Mouse (Mus musculus): ENCODE data around the gene Ttc7b.
A peak's percentile ranks its signal among the peaks of the same experiment; 100 is the strongest.

The Ttc7b gene

DNA sequence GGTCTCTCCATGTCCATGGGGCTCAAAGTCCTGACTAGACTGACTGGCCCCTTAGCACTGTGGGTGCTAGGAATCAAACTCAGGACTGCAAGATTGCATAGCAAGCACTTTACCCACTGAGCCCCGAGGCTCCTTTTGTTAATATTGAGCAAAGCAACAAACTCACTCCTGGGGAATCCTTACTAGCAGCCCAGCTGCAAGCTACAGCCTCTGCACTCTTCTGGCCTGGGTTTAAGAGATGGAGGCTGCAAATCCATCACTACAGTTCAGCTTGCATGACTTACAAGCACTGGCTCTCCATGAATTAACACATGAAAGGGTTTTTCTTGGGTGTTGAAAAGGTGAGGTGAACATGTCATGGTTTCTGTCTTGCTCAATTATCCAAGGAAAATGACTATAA lies 142.8 kb downstream of the Ttc7b start:
- no peak for DNase-seq

DNA sequence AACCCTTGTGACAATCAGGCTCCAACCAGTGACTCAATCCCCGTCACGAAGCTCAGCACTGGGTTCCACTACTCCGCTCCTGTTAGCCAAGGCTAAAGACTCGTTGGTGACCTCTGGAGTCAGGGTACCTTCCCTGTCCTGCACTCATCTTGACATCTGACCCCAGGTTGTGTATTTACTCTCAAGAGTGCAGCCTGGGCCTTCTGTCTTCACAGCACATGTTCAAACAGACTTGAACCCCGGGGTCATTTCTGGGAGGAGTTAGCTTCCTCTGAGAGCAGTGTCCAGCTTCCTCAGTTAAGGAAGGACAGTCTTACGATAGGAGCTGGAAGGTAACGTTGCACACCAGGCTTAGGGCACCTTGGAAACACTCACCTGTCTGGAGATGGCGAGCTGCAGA lies 144.8 kb downstream of the Ttc7b start:
- no peak for DNase-seq

DNA sequence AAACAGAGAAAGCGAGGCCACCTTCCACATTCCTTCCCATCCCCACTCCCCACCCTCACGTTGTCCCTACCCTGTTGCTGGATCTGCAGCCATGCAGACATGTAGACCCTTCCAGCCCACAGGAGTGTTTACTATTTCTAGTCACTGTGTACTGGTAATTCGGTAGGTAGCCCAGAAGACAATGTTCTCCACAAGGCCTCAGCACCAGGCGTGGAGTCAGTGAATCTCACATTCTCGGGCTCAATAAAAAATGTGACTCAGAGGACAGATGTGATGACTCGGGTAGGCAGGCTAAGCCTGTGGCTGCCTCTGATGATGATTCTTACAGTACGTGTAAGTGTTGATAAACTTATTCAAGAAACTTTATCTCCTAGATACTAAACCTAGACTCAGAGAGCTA lies 147.8 kb downstream of the Ttc7b start:
- no peak for DNase-seq

DNA sequence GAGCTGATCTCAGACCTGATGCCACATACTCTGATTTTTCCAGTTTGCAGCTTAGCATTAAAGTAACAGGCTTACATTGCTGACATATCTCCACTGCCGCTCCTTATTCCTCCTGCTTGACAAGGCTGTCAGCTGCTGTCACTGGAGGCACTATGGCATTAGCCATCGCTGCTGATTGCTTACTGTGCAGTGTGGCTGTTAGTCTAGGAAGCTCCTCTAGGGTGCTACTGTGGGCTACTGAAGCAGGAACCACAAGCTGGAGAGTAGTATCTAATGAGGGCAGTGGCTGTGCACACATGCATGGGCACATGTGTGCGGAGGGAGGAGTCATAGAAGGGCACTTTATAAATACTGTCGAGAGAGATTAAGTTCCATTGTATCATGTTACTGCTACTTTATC lies 148.6 kb downstream of the Ttc7b start:
- no peak for DNase-seq

DNA sequence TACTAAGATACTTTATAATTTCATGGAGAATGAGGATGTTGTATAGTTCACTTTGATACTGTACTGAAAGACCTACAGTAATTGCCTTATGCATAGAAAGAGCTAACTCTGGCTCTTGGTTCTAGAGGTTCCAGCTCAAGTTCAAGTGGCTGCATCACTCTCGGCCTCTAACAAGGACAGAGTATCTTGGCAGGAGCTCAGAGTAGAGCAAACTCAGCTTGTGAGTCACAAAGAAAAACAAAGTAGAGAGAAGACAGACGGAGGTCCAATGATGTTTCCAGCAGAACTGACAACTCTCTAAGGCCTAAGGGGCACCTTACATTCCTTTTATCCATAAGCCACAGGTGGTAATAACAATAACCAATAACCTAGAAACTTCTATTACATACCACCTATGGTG lies 150.8 kb downstream of the Ttc7b start:
- DNase-seq: no peak

DNA sequence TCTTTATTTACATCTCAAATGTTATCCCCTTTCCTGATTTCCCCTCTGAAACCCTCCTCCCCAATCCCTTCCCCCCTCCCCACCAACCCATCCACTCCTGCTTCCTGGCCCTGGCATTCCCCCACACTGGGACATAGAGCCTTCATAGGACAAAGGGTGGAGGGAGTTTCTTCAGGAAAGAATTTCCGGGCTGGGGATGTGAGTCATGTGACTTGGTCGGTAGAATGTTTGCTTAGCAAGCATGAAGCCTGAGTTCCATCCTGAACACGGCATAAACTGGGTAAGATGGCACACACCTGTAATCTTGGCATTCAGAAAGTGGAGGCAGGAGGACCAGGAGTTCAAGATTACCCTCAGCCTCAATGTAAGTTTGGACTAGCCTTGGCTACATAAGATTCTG lies 151.4 kb downstream of the Ttc7b start:
- DNase-seq: no peak

DNA sequence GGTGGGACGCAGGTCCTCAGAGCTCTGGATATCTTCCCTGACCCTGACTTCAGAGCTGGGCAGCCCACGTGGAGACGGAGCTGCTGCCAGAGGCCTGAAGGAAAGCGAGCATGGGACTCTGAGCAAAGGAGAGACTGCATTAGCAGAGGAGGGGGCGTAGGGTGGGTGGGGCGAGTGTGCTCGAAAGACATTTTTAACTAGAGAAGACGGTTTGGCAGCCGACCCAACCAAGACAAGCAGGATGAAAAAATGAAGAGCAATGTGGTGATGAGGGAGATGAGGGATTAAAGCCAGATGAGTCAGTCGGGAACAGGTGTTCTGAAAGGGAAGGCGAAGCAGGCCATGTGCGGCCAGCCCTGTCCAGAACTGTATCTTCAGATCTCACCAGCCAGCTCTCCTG lies 159.3 kb downstream of the Ttc7b start:
- DNase-seq: peak; percentile 89

DNA sequence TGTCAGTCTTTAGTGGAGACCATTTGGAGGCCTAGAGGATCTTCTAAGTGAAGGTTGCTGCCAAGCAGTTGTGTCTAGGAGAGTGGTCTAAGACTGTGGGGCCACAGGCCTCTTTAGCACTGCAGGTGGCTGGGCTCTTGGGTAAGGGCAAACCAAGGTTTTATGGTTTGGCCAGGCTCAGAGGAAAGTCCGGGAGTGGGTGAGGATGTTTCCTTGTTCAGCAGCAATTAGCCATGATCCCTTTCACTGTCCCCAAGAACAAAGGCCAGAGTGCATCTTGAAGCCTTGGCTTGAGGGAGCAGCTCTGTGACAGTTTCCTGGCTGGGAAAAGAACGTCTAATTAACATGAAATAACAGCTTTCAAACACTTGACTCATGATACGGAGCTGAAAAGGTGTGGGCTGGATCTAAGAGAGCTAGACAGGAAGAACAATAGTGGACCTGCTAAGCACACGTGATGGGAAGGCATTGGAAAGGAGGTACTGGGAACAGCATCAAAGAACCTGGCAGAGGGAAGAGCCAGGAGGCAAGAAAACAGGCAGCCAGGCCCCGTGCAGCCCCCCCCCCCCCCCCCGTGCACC lies 162.5 kb downstream of the Ttc7b start:
- no peak for DNase-seq

DNA sequence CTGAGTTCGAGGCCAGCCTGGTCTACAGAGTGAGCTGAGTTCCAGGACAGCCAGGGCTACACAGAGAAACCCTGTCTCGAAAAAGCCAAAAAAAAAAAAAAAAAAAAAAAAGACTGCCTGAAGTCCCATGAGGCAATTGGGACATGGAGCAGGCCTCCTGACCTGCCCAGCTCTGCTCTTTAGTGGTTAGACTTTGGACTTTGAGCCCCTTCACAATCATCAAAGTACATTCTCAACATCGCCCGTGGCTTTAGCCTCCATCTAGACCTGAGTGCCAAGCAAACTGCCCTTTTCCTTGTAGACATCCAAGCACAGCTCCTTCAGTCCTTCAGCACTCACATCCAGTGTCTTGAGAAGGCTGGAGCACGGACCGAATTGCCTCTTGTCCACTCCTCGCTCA lies 164.2 kb downstream of the Ttc7b start:
- DNase-seq: no peak

DNA sequence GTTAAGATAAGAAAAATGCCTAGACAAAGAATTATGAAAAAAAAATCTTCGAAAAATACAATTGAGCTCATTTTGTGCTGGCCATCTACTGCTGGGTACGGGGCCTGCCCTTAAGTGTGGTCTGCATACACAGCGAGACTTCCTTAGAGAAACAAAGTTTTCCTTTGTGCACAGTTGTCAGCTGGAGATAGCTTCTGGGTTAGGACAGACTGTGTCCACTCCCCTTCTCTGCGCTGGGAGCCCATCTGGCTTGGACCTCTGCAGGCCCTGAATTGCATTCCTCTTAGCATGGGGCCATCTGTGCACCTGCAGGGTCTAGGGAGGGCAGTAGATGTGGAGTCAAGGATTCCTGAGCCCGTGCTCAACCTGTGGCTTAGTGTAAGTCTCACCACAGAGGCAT lies 165.1 kb downstream of the Ttc7b start:
- no peak for DNase-seq

DNA sequence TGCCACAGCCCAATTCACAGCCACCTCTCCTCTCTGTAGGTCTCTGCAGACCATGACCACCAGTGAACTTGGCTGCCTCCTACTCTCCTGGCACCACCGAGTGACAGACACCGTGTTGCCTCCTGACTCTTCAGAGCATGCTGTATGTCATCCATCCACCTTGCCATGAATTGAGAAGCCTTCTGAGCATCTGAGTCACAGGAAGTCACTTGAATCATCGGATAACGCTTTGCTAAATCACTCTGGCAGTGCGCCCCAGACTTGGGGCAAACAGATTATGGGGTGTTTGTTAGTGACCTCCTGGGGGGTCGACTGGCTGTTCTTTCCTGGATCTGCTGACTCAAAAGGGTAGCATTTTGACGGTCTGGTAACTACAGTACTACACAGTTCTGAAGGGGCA lies 166.7 kb downstream of the Ttc7b start:
- no peak for DNase-seq

DNA sequence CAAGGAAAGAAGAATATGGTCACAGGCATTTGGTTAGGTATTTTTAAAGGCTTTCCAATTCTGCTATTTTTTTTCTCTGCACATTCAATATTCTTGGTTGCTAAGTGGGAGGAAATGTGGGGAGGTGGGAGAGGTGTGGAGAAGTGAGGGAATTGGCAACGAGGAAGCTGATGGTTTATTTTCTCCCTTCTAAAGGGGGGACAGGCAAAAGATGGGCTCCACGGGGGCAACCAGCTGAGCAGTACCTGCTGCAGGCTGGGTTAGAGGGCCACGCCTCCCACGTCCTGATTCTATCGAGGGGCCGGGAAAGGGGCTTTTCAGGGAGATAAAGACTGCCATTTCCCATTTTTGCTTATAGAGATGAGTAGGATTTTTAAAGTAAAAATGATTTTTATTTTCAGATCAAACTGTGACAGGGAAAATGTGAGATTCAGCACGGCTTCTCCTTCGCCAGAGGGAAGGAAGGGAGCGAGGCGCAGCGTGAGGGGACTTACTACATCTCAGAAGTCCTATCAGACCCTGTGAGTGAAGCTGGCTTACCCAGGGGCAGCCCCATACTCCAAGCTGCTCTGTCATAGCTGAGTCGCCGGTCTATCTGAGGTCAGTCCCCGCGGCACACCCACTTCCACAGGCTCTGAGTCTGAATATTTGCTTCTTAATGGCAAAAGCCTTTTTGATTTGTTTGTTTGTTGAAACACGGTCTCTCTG lies 167.4 kb downstream of the Ttc7b start:
- DNase-seq: no peak

DNA sequence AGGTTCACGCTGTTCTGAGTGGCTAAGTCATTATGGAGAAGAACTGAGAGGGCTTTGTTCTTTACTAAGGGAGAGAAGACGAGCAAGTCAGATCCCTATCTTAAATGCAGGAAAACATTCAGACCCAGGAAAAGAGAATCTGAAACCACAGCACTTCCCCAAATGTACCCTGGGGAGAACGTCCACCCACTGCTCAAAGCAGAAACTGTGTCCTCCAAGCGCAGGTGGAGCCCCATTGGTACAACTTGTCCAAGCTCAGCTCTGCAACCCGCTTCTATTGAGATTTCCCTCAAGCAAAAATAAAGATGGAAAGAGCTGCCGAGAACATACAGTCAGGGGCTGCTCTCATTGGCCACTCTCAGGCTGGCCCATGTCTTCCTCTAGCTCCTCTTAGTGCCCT lies 168.5 kb downstream of the Ttc7b start:
- no peak for DNase-seq

DNA sequence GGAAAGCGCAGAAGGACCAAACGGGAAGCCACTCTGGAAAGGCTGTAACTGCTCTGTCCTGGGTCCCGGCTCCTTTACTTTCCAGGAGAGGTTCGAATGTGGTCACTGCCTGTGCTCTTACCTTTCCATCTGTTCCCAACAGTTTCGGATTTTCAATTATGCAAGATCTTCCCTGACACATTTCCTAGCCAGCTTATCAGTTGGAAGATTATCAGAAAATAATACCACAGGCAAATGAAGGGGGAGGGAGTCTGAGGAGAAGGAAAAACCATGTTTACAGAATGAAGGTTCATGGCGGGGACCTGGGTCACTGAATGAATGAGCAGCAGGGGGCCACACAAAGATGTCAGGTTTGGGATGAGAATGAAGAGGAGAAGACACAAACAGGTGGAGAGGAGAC lies 177.1 kb downstream of the Ttc7b start:
- DNase-seq: no peak

DNA sequence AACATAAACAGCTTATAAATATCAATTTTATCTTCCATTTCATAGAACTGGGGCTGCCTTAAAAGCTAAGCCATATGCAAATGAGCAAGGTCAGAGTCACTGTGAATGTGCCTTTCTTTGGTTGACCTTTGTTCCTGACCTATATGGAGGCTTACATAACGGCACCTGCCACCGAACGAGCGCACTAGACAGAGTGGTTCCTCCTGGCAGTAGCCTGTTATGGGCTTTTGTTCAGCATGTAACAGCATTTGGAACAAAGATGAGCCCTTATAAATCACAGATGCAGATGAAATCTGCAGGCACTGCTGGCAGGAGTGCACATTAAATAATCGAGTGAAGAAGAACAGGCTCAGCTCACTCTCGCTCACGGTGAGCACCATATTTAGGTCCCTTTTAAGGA lies 179.0 kb downstream of the Ttc7b start:
- DNase-seq: no peak

DNA sequence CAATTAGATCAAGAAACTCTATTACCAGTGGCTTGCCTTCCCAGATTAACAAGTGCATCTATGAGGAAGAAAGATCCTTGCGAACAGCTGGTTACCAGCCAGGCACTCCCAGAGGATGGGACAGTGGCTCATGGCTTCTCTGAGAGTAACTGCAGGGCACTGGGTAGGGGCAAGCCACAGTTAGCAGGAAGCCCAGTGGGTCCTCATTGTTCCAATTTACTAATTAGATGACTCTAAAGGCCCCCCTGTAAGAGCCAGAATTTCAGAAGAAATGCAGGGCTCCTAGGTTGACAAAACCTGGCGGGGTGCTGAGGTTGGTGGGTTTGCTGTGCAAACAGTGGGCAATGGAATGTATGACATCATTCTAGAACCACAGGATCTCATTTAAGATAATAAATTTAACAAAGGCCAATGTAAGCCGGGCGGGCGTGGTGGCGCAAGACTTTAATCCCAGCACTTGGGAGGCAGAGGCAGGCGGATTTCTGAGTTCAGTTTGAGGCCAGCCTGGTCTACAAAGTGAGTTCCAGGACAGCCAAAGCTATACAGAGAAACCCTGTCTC lies 179.6 kb downstream of the Ttc7b start:
- DNase-seq: no peak

DNA sequence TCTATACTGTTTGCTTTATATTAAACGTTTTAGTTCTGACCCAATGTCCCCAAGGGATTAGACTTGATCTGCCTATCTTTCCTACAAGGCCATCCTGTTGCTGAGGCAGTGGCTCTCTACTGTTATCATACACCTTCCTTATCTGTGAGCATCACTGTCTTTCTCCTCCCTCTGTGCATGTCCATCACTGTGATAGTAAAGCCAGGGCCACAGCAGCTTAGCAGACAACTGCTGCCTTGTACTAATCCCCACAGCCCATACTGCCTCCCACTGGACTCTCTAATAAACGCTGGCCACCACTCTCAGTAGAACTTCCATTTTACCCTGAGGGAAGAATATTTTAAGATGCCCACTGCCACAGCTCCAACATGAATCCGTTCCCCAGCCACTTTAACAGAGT lies 182.6 kb downstream of the Ttc7b start:
- no peak for DNase-seq

DNA sequence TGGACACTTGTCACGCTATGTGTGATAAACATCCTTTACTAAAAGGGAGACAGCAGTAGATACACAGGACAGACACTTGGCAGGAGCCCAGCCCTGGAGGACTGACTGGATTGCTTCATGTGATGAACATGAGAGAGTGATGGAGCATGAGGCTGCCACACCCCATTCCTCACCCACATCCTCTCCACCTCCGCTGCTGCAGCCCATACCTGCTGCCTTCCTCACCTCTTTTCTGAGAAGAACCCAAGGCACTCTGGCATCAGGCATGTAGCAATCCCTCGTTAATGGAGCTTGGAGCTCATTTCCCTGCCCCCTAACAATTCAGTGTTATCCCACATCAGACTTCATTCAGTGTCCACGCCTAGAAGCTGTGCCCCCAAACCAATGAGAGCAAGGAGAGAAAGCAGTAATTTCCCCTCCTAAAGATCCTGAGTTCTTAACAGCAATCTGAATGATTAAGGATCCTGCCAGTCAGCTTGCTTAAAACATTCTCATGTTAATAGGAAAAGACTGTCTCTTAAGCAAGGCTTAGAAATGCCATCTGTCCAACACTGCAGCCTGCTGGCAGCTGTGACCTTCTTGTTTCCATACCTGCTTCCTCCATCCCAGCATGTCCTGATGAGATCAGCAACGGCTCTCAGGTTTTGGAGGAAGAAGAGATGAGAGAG lies 183.1 kb downstream of the Ttc7b start:
- no peak for DNase-seq

DNA sequence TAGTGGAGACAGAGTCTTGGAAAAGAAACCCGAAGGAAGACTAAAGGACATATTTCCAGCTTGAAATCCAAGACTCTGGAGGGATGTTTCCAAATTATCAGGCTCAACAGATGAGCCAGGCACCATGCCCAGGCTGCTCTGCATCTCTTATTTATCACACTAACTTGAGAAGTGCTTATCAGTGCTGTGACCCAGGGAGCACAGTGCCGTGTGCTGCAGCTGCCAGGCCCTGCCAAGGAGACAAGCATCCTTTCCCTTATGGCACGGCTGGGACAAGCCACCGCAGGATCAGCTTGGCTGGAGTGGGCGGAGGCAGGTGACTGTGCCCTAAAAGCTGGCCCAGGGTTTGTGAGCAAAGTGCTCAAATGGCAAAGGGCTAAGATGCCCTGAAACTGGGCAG lies 184.4 kb downstream of the Ttc7b start:
- no peak for DNase-seq

DNA sequence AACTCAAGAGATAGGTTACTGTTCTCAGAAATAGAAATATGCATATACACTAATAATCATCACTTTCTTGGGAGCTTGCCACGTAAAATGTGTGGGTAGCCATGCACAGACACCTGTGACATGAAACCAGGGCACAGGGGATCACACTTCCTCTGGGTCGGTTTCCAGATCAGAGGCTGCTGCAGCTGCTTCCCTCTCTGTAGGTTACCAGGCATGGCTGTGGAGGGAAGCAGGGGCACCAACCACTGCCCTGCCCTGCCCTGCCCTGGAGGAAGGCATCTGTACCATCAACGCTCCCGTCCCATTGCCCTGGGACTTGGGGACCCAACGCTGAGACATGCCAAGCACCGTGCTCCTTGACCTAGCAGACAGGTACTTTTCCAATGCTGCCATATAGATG lies 188.8 kb downstream of the Ttc7b start:
- DNase-seq: no peak

DNA sequence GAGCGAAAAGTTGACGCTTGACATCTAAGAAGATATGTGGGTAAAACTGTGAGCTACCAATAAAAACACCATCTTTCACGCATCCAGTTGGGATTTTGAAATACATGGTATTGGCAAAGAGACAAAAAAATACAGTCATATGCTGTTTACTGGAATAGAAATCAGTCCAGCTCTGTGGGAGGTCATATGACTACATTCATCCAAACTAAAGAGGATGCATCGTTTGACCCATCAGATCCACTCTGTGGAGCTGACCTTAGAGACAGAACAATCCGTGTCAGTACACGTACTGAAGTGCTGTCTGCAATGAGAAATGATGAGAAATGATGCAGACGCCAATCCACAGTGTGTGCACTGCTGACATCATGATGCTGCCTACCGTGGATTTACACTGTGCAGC lies 190.4 kb downstream of the Ttc7b start:
- DNase-seq: no peak

DNA sequence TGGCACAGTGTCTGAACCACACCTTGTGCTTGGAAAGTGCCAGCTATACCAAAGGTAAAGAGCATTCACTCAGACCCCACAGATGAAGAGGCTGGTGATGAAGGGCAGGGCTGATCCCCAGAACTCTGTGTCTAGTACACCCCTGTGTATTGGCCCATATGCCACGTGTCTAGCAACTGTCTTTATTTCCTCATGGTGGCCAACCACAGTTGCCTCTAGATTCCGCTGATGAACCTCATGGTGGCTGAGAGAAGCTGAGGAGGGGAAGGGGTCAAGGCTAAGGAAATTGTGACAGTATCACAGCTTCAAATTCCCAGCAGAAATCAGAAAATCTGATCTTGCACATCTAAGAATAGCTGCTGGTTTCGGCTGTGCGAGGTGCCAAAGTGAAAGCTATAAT lies 191.6 kb downstream of the Ttc7b start:
- DNase-seq: no peak

DNA sequence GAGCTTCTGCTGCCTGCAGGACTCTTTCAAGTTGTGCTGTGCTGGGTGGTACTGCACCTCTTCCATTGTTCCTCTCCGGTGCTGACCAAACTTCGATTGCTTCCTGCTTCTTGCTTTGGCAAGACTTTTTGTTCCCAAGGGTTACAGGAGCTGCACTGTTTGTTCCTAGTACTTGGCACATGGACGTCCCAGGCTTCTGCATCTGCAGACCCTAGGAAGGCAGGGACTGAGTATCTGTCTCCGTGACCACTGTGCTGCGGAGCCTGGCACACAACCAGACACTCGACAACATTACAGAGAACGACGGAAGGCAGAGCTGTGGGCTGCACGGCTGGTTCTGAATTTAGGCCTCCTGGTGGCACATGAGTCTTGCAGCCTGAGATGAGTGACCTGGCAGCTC lies 192.1 kb downstream of the Ttc7b start:
- DNase-seq: no peak

DNA sequence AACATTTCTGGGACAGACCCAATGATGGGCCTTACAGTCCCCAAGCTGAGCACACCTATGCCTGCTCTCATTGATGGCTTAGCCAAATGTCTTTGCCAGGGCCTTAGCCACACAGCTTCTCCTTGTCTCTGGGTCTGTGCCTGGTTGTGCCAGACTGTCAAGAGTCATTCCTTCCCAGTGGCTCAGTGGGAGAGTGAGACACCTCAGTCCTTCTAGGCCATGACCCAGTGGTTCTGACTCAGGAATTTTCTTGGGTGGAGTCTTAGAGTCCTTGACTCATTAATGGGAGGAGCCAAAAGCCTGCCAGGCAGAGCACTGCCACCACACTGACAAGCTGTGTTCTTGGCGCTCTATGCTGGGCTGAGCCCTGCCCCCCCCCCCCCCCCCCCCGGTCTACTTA lies 193.9 kb downstream of the Ttc7b start:
- DNase-seq: no peak
